Mouse (Mus musculus) midbrain, embryonic 11.5 days (tissue): Measurements from ENCODE around the gene Heca. TPM values are rescaled to one million over a fixed set of nuclear protein-coding genes. Genes with fewer than 3 reads are reported as not detected.
"Not testable (repeated sequence)": the region's sequence is repeated elsewhere in the genome, so short reads cannot be mapped to it uniquely, and the experiment has no call there.

Source experiments
- ATAC-seq: fragments of 200-750 bp; cut with Nextera tagmentation; 2 replicates; pipeline ENCODE4 v1.8.0; 2017; ENCODE audit warnings: moderate TSS enrichment, moderate library complexity; ENCODE audit not compliant: low FRiP score
- DNase-seq: peaks from one replicate; pipeline ENCODE4 v3.0.0; 2015; ENCODE audit warnings: low spot score; ENCODE audit errors: missing footprints
- H3K27ac ChIP-seq: fragments of 300-500 bp; sonication (generic); 2 replicates; pipeline ENCODE4 v1.5.1; 2014; ENCODE audit warnings: low read depth, low read length
- H3K27me3 ChIP-seq: fragments of 300-500 bp; sonication (generic); 2 replicates; pipeline ENCODE4 v1.6.1; 2014; ENCODE audit warnings: mild to moderate bottlenecking, low read length, moderate library complexity, mixed read lengths; ENCODE audit not compliant: control insufficient read depth, insufficient read depth
- H3K36me3 ChIP-seq: fragments of 300-500 bp; sonication (generic); 2 replicates; pipeline ENCODE4 v1.6.1; 2014; ENCODE audit warnings: mild to moderate bottlenecking, low read length, moderate library complexity, mixed read lengths; ENCODE audit not compliant: control insufficient read depth, insufficient read depth
- H3K4me1 ChIP-seq: fragments of 300-500 bp; sonication (generic); 2 replicates; pipeline ENCODE4 v1.6.1; 2014; ENCODE audit warnings: low read length; ENCODE audit not compliant: control insufficient read depth, insufficient read depth
- H3K4me2 ChIP-seq: fragments of 300-500 bp; sonication (generic); 2 replicates; pipeline ENCODE4 v1.6.1; 2014; ENCODE audit warnings: mild to moderate bottlenecking, moderate library complexity
- H3K4me3 ChIP-seq: fragments of 300-500 bp; sonication (generic); 2 replicates; pipeline ENCODE4 v1.5.1; 2014; ENCODE audit warnings: low read depth, low read length
- H3K9ac ChIP-seq: fragments of 300-500 bp; sonication (generic); 2 replicates; pipeline ENCODE4 v1.6.1; 2014; ENCODE audit warnings: low read length
- H3K9me3 ChIP-seq: fragments of 300-500 bp; sonication (generic); 2 replicates; pipeline ENCODE4 v1.6.1; 2016; ENCODE audit warnings: low read length; ENCODE audit not compliant: control insufficient read depth
- WGBS: fragments of 180-500 bp; shearing (Covaris S2); extraction: QIAGEN DNeasy Blood & Tissue Kit; methylation state at CpG from one replicate; pipeline ENCODE4 v1.1.7; 2014; 5-methylcytosine and 5-hydroxymethylcytosine counted together
- polyA plus RNA-seq: library from polyadenylated mRNA; unstranded; fragments of >200 nt; fragmentation: Nextera tagmentation; extraction: Ambion mirVana; gene quantifications from 2 replicates; pipeline ENCODE4 v1.2.1, GENCODE M21; 2014

Heca gene
- polyA plus RNA-seq, 1 experiment from 2014 or later = 4.3 TPM

GRCm38 (mm10) chr10:17820422-17820821 is 127.4 kb downstream of the Heca start:
- not testable (repeated sequence) for H3K9ac ChIP-seq, H3K4me2 ChIP-seq, H3K9me3 ChIP-seq, ATAC-seq, H3K4me1 ChIP-seq, H3K4me3 ChIP-seq, H3K36me3 ChIP-seq, H3K27me3 ChIP-seq, DNase-seq, H3K27ac ChIP-seq
- 83% methylated on average over 7 of the region's 7 CpGs for WGBS

Other genes with a start within 250 kb of the Heca start
- 90.4 and 95.8 TPM in 2 replicates for gene Cited2, start 224.8 kb downstream of the Heca start, polyA plus RNA-seq
- 5.8 TPM in 2 replicates for gene Txlnb, start 151.8 kb downstream of the Heca start, polyA plus RNA-seq
- gene Abracl, start 75.2 kb upstream of the Heca start, polyA plus RNA-seq = 178 and 189 TPM in 2 replicates
- 27.1 TPM in 2 replicates for gene Reps1, start 107.8 kb upstream of the Heca start, polyA plus RNA-seq